Mouse (Mus musculus): ENCODE data around the gene Dyx1c1.

GRCm38 (mm10) chr9:72923068-72923467 lies 35.5 kb upstream of the Dyx1c1 start:
- TF ChIP-seq CTCF (conservative IDR thresholded peaks at IDR 0.05; ENCODE audit: low read length) (no peak), POU5F1 (IDR thresholded peaks at IDR 0.05; ENCODE audit: borderline replicate concordance, low read length) (no peak)
